Mouse (Mus musculus): Measurements from ENCODE around the gene Nr4a1. TPM values are rescaled to one million over a fixed set of nuclear protein-coding genes. Genes with fewer than 3 reads are reported as not detected.
A peak's percentile ranks its signal among the peaks of the same experiment; 100 is the strongest.

Nr4a1 gene
- polyA plus RNA-seq, 1 experiment from 2014 or later = 7.9 TPM

DNA sequence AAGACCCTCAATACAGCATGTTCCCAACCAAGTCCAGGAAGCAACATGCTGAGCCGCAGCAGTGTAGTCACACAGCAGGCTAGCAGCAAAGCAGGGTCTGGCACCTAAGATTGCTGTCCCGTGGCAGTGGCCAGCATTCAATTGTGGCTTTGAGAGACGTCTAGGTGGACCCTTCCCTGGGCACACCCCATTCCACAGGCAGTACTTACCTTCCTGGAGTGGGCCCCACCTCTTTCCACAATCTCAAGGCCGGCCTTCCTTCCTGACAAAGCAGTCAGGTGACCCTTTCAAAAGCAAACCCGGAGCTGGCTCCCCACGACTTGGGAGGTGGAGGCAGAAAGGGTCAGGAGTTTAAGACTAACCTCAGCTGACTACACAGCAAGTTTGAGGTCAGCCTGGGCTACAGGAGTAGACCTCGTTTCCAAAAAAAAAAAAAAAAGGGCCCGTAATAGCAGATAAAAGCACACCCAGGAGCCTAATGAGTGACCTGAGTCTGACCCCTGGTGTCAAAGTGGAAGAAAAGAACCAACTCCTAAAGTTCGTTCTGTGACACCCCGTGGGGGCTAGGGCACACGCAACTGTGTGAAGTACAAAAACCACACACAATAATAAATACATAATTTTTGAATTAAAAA is 20.3 kb upstream of the Nr4a1 start:
- Histone ChIP-seq H3K4me3 (replicated peaks) (no peak overlapping the region), H3K27me3 (replicated peaks) (no peaks in the 10 kb centered on the region), H3K36me3 (no peaks in the 10 kb centered on the region), H3K27ac (replicated peaks) (no peak overlapping the region), H3K4me2 (no peak overlapping the region), H3K9ac (replicated peaks) (no peak overlapping the region), H3K4me1 (peaks cover 9% of the 10 kb centered on the region), H3K9me3 (replicated peaks) (no peaks in the 10 kb centered on the region)
- no peak for ATAC-seq (ENCODE audit: low FRiP score)
- 20% methylated on average over 11 of the region's 11 CpGs for WGBS

- Histone ChIP-seq H3K4me2 (no peak overlapping the region), H3K9ac (replicated peaks) (no peak overlapping the region), H3K36me3 (no peaks in the 10 kb centered on the region), H3K4me3 (replicated peaks) (no peak overlapping the region), H3K27ac (replicated peaks) (no peak overlapping the region), H3K4me1 (peaks cover 14% of the 10 kb centered on the region), H3K27me3 (replicated peaks) (no peaks in the 10 kb centered on the region), H3K9me3 (replicated peaks) (no peaks in the 10 kb centered on the region)
- ATAC-seq (ENCODE audit: low FRiP score) = no peak
- WGBS = 62% methylated on average over 10 of the region's 10 CpGs
Observed at GRCm38 (mm10) chr15:101234611-101235341, 19.3 kb upstream of the Nr4a1 start.

DNA sequence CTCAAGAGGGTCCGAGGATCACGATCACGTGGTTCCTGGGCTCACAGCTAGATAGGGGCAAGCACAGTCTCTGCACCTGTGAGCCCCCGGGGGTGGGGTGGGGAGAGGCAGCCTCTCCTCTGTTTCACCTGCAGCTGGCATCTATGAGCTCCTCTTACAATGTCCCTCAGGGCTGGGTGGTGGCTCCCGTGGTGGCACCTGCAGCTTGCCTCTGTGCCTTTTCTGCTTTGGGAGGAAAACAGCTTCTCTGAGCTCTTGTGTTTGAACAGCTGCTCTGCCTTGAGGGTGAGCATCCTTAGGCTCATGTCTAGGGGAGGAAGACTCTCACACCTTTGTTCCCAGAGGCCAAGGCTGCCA is 18.7 kb upstream of the Nr4a1 start:
- WGBS = 31% methylated on average over 5 of the region's 5 CpGs

DNA sequence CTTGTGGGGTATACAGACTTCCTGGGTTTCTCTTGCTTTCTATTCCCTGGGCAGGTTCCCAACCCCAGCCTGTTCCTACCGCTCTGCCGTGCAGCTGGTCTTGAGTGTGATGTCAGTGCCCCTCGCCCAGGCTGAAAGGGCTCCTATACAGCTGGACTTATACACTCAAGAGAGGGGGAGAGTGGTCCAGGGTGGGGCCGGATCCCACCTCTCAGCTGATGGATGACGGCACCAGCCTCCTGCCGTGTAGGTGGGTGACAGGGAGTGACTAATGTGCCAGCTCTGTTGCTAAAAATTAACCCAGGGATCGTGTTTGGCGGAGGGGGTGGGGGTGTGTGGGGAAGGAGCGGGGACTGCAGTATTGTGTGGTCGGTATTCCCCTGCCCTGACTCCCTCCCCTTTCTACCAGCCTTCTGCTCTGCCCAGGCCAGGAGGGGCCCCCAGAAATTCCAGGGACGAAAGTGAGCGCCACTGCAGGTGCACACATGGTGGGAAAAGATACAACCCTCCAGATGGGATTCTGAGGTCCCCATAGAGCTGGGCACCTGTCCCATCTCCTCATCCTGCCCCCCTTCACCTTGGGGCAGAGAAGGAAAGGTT is 18.2 kb upstream of the Nr4a1 start:
- H3K36me3 ChIP-seq = no peaks in the 10 kb centered on the region
- H3K9me3 ChIP-seq (replicated peaks) = no peaks in the 10 kb centered on the region
- peaks cover 16% of the 10 kb centered on the region for H3K4me1 ChIP-seq
- ATAC-seq (ENCODE audit: low FRiP score) = no peak
- 20% methylated on average over 12 of the region's 12 CpGs for WGBS
- no peak overlapping the region for H3K4me2 ChIP-seq
- H3K27ac ChIP-seq (replicated peaks) = no peak overlapping the region
- no peak overlapping the region; the same call in 1 of the 2 replicates for H3K9ac ChIP-seq (replicated peaks)
- H3K4me3 ChIP-seq (replicated peaks) = no peak overlapping the region
- H3K27me3 ChIP-seq (replicated peaks) = no peaks in the 10 kb centered on the region

More for the DNA sequence above, 18.7 kb upstream of the Nr4a1 start:
- Histone ChIP-seq H3K4me1 (peaks cover 14% of the 10 kb centered on the region), H3K9ac (replicated peaks) (no peak overlapping the region), H3K4me2 (no peak overlapping the region), H3K27me3 (replicated peaks) (no peaks in the 10 kb centered on the region), H3K4me3 (replicated peaks) (no peak overlapping the region), H3K9me3 (replicated peaks) (no peaks in the 10 kb centered on the region), H3K36me3 (no peaks in the 10 kb centered on the region), H3K27ac (replicated peaks) (no peak overlapping the region)
- no peak for ATAC-seq (ENCODE audit: low FRiP score)

GRCm38 (mm10) chr15:101236878-101237277 is 17.2 kb upstream of the Nr4a1 start:
- no peaks in the 10 kb centered on the region for H3K9me3 ChIP-seq (replicated peaks)
- no peak overlapping the region for H3K27ac ChIP-seq (replicated peaks)
- no peak for ATAC-seq (ENCODE audit: low FRiP score)
- no peak overlapping the region for H3K4me3 ChIP-seq (replicated peaks)
- H3K27me3 ChIP-seq (replicated peaks) = no peaks in the 10 kb centered on the region
- H3K4me2 ChIP-seq = no peak overlapping the region
- 6% methylated on average over 3 of the region's 3 CpGs for WGBS
- no peaks in the 10 kb centered on the region for H3K36me3 ChIP-seq
- no peak overlapping the region for H3K9ac ChIP-seq (replicated peaks)
- peaks cover 24% of the 10 kb centered on the region for H3K4me1 ChIP-seq

- Histone ChIP-seq H3K9me3 (replicated peaks) (no peaks in the 10 kb centered on the region), H3K9ac (replicated peaks) (peak overlapping the region; percentile 44), H3K36me3 (no peaks in the 10 kb centered on the region), H3K4me3 (replicated peaks) (peak overlapping the region; percentile 25), H3K27ac (replicated peaks) (no peak overlapping the region), H3K27me3 (replicated peaks) (0 out of 2 replicates have a peak, but pooled peaks cover 5% of the 10 kb centered on the region), H3K4me1 (peaks cover 19% of the 10 kb centered on the region), H3K4me2 (peak overlapping the region; percentile 61)
- peak; percentile 58 for ATAC-seq (ENCODE audit: low FRiP score)
- 7% methylated on average over 28 of the region's 28 CpGs for WGBS
Observed at GRCm38 (mm10) chr15:101238885-101239511, 15.1 kb upstream of the Nr4a1 start.

DNA sequence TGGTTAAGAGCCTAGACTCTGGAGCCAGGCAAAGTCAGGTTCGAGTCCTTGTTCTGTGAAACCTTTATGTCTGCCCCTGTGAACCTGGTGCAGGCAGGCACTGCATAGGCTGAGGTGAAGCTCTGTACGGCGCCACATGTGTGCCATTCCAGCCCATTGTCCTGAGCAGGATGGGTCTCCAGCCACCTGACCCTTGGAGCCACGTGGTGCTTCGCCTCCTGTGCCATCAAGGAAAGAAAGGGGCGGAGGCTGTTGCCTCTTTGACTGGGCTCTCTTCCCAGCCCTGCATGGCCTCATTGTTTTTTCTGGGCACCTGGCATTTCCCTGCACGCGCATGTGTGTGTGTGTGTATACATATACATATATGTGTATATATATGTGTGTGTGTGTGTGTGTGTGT is 14.2 kb upstream of the Nr4a1 start:
- ATAC-seq (ENCODE audit: low FRiP score) = no peak

GRCm38 (mm10) chr15:101240799-101241204 is 13.3 kb upstream of the Nr4a1 start:
- peak overlapping the region; percentile 24; the same call in 1 of the 2 replicates for H3K4me3 ChIP-seq (replicated peaks)
- 0 out of 2 replicates have a peak, but pooled peaks cover 5% of the 10 kb centered on the region for H3K27me3 ChIP-seq (replicated peaks)
- peak overlapping the region; percentile 37 for H3K9ac ChIP-seq (replicated peaks)
- no peak overlapping the region for H3K27ac ChIP-seq (replicated peaks)
- no peaks in the 10 kb centered on the region for H3K9me3 ChIP-seq (replicated peaks)
- peaks cover 21% of the 10 kb centered on the region for H3K4me1 ChIP-seq
- 12% methylated on average over 10 of the region's 10 CpGs for WGBS
- H3K36me3 ChIP-seq = no peaks in the 10 kb centered on the region
- H3K4me2 ChIP-seq = peak overlapping the region; percentile 52
- ATAC-seq (ENCODE audit: low FRiP score) = peak; percentile 59

More for the DNA sequence above, 14.2 kb upstream of the Nr4a1 start:
- no peak overlapping the region for H3K27ac ChIP-seq (replicated peaks)
- H3K27me3 ChIP-seq (replicated peaks) = 0 out of 2 replicates have a peak, but pooled peaks cover 5% of the 10 kb centered on the region
- H3K4me2 ChIP-seq = no peak overlapping the region
- peaks cover 19% of the 10 kb centered on the region for H3K4me1 ChIP-seq
- no peak overlapping the region for H3K4me3 ChIP-seq (replicated peaks)
- 61% methylated on average over 8 of the region's 8 CpGs for WGBS
- H3K9ac ChIP-seq (replicated peaks) = no peak overlapping the region
- no peaks in the 10 kb centered on the region for H3K9me3 ChIP-seq (replicated peaks)
- no peaks in the 10 kb centered on the region for H3K36me3 ChIP-seq

DNA sequence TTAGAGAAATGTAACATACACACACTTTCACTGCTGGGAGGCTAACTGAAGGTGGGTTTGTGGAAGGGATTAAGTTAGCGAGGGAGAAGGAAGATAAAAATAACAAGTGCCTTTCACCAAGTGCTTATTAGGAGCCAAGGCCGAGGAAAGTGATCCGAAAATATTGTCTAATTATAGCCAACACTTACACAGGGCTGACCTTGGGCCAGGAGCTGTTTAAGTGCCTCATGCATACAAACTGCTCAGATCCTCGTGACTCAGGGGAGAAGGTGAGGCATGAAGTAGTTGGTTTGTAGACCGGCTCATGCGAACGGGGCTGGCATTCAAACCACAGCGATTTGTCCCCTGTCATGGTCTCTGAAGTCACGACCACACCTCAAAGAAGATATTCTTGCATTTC is 12.8 kb upstream of the Nr4a1 start:
- ATAC-seq (ENCODE audit: low FRiP score) = no peak
- Histone ChIP-seq H3K36me3 (no peaks in the 10 kb centered on the region), H3K9me3 (replicated peaks) (no peaks in the 10 kb centered on the region), H3K27me3 (replicated peaks) (0 out of 2 replicates have a peak, but pooled peaks cover 5% of the 10 kb centered on the region), H3K4me3 (replicated peaks) (no peak overlapping the region), H3K4me2 (peak overlapping the region; percentile 52), H3K9ac (replicated peaks) (peak overlapping the region; percentile 37), H3K27ac (replicated peaks) (no peak overlapping the region), H3K4me1 (peaks cover 24% of the 10 kb centered on the region)
- WGBS = 68% methylated on average over 9 of the region's 9 CpGs

- no peak overlapping the region for H3K4me2 ChIP-seq
- no peaks in the 10 kb centered on the region for H3K36me3 ChIP-seq
- no peak for ATAC-seq (ENCODE audit: low FRiP score)
- WGBS = 70% methylated on average over 9 of the region's 9 CpGs
- H3K9me3 ChIP-seq (replicated peaks) = no peaks in the 10 kb centered on the region
- no peak overlapping the region for H3K9ac ChIP-seq (replicated peaks)
- H3K4me1 ChIP-seq = peaks cover 26% of the 10 kb centered on the region
- no peak overlapping the region for H3K4me3 ChIP-seq (replicated peaks)
- no peak overlapping the region for H3K27ac ChIP-seq (replicated peaks)
- 0 out of 2 replicates have a peak, but pooled peaks cover 5% of the 10 kb centered on the region for H3K27me3 ChIP-seq (replicated peaks)
Observed at GRCm38 (mm10) chr15:101241853-101242252, 12.2 kb upstream of the Nr4a1 start.

DNA sequence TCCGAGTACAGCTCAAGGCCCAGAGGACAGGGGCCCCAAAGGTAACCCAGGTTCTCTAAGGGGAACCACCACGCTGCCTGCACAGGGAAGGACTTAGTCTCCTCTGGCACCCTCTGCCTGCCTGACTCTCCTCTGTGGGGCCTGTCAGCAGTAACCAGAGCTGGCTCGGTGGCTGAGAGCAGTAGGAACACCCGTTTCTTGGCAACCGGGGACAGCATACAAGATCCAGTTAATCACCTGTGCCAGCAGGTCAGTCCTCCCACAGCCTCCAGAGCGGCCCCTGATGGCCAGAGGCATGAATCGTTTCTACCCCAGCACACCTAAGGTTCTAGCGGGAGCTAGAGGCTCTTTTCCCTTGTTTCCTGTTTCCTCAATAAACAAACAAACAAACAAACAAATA is 11.4 kb upstream of the Nr4a1 start:
- 21% methylated on average over 8 of the region's 8 CpGs for WGBS
- H3K36me3 ChIP-seq = no peaks in the 10 kb centered on the region
- no peak overlapping the region for H3K27ac ChIP-seq (replicated peaks)
- no peak overlapping the region for H3K9ac ChIP-seq (replicated peaks)
- H3K4me3 ChIP-seq (replicated peaks) = no peak overlapping the region
- H3K27me3 ChIP-seq (replicated peaks) = 0 out of 2 replicates have a peak, but pooled peaks cover 5% of the 10 kb centered on the region
- no peak for ATAC-seq (ENCODE audit: low FRiP score)
- no peaks in the 10 kb centered on the region for H3K9me3 ChIP-seq (replicated peaks)
- peaks cover 32% of the 10 kb centered on the region for H3K4me1 ChIP-seq
- H3K4me2 ChIP-seq = no peak overlapping the region

All from neural tube, embryonic 15.5 days (tissue).